Mouse (Mus musculus) cerebellum, adult 2 months (tissue): ENCODE results near the gene Ppp1ca.

Experiments
- CTCF ChIP-seq: fragments of 200-500 bp; IDR thresholded peaks from 2 replicates; pipeline ENCODE4 v1.5.1; 2011; ENCODE audit warnings: low read depth, mild to moderate bottlenecking, control low read depth, low read length, moderate library complexity, borderline replicate concordance; ENCODE audit not compliant: insufficient read depth
- POLR2A ChIP-seq: fragments of 200-500 bp; IDR thresholded peaks from 2 replicates; pipeline ENCODE4 v1.6.1; 2011; ENCODE audit warnings: low read length, control low read depth, borderline replicate concordance; ENCODE audit not compliant: insufficient read depth

GRCm38 (mm10) chr19:4142416-4143173 is 49.3 kb upstream of the Ppp1ca start:
- TF ChIP-seq CTCF: no peak
- TF ChIP-seq POLR2A: no peak
